Mouse (Mus musculus): Measurements from ENCODE around the gene Creld1. TPM values are rescaled to one million over a fixed set of nuclear protein-coding genes. Genes with fewer than 3 reads are reported as not detected.

Creld1 gene
- polyA plus RNA-seq, 1 experiment, result 30.4 TPM

DNA sequence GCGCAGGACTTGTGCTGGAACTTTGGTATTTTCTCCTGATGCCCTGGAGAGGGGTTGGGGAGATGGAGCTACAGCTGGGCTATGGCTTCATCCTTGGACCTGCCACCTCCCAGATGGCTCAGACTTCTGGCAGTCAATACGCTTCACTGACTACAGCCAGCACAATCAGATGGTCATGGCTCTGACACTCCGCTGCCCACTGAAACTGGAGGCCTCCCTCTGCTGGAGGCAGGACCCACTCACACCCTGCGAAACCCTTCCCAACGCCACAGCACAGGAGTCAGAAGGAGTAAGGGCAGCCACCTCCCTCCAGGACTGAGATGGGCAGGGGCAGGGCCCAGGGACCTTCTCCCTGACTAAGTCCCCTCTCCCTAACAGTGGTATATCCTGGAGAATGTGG, 17.5 kb upstream of the Creld1 start:
- TF ChIP-seq POLR2A (IDR thresholded peaks at IDR 0.05; ENCODE audit: borderline replicate concordance, extremely low read depth, low read depth, low read length) (no peak), CTCF (IDR thresholded peaks at IDR 0.05; ENCODE audit: insufficient read depth, low read length) (no peak)
- Histone ChIP-seq H3K4me3 (replicated peaks; ENCODE audit: extremely low read depth, low read depth, low read length) (no peak overlapping the region), H3K4me1 (ENCODE audit: control insufficient read depth, insufficient read depth, low read length) (peaks cover 4% of the 10 kb centered on the region; the same call in 1 of the 2 replicates)
- 51% methylated on average over 5 of the region's 5 CpGs for WGBS
- no peak for DNase-seq

DNA sequence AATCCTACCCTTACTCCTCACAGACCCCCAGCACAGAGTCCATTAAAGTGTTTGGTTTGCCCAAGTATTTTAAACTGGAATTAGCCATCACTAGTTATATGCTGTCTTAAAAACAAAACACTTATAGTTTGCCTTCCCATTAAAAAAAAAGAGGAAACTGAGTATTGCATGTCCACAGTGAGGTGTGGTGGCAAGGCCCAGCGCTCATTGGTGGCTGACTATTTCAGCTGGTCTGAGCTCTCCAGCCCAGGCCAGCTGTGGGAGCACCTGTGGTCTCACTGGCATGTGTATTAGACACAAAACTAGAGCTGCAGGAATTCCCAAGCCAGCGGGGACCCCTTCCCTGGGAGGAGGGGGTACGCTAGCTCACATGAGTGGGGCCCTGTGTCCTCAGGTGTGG, 14.6 kb upstream of the Creld1 start:
- Histone ChIP-seq H3K4me1 (ENCODE audit: control insufficient read depth, insufficient read depth, low read length) (peaks cover 12% of the 10 kb centered on the region), H3K4me3 (replicated peaks; ENCODE audit: extremely low read depth, low read depth, low read length) (no peak overlapping the region)
- TF ChIP-seq CTCF (IDR thresholded peaks at IDR 0.05; ENCODE audit: insufficient read depth, low read length), result no peak
- TF ChIP-seq POLR2A (IDR thresholded peaks at IDR 0.05; ENCODE audit: borderline replicate concordance, extremely low read depth, low read depth, low read length), result no peak
- no peak for DNase-seq
- 68% methylated on average over 3 of the region's 3 CpGs for WGBS

DNA sequence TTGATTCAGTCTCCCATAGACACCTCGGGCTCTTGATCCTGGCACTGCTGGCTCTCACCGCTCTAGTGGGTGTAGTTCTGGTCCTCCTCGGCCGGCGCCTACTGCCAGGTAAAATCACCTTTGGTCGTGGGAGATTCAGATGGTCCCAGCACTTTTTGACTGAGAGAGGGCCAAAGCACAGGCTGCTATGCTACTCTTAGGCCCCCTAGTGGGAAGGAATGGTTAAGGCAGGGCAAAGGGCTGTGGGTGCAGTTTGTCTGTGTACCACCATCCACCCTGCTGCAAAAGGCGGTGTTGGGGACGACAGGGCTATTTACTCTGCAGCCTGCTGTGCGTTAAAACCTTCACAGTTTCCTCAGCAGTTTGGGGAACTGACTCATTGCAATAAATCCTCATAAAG, 14.1 kb upstream of the Creld1 start:
- DNase-seq, result peak; percentile 67
- WGBS, result 5% methylated on average over 9 of the region's 9 CpGs
- Histone ChIP-seq H3K4me1 (ENCODE audit: control insufficient read depth, insufficient read depth, low read length) (peaks cover 12% of the 10 kb centered on the region), H3K4me3 (replicated peaks; ENCODE audit: extremely low read depth, low read depth, low read length) (peak overlapping the region; percentile 46)
- TF ChIP-seq POLR2A (IDR thresholded peaks at IDR 0.05; ENCODE audit: borderline replicate concordance, extremely low read depth, low read depth, low read length), result no peak
- peak; percentile 85 for TF ChIP-seq CTCF (IDR thresholded peaks at IDR 0.05; ENCODE audit: insufficient read depth, low read length)

DNA sequence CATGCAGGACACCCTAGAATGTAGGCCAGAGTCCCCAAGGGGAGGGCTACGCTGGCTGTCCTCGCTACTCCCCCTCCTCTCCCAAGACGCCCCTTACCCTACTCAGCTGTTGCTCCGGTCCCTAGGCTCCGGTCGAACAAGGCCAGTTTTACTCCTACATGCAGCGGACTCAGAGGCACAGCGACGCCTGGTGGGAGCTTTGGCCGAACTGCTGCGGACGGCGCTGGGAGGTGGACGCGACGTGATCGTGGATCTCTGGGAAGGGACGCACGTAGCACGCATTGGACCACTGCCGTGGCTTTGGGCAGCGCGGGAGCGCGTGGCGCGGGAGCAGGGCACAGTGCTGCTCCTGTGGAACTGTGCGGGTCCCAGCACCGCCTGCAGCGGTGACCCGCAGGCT, 13.7 kb upstream of the Creld1 start:
- Histone ChIP-seq H3K4me1 (ENCODE audit: control insufficient read depth, insufficient read depth, low read length) (peaks cover 12% of the 10 kb centered on the region), H3K4me3 (replicated peaks; ENCODE audit: extremely low read depth, low read depth, low read length) (peak overlapping the region; percentile 46)
- peak; percentile 84 for DNase-seq
- TF ChIP-seq CTCF (IDR thresholded peaks at IDR 0.05; ENCODE audit: insufficient read depth, low read length) (peak; percentile 79), POLR2A (IDR thresholded peaks at IDR 0.05; ENCODE audit: borderline replicate concordance, extremely low read depth, low read depth, low read length) (no peak)
- 3% methylated on average over 31 of the region's 31 CpGs for WGBS

DNA sequence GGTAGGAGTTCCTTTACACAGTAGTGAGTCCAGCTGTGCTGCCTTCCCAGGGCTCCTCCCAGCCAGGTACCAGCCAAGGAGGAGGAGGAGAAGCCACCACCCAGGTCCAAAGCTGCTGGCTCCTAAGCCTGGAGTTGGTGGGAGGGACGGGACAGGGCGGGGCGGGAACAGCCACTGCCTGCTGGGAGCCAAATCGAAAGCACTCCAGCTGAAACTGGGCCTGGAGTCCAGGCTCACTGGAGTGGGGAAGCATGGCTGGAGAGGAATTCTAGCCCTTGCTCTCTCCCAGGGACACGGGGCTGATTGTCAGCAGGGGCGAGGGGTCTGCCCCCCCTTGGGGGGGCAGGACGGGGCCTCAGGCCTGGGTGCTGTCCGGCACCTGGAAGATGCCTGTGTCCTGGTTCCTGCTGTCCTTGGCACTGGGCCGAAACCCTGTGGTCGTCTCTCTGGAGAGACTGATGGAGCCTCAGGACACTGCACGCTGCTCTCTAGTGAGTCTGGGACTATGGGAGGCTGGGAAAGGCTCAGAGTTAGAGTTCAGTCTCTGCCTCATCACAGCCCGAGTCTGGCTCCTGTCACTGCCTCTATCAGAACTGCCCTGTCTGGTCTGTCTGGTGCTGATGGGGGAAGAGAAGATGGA, 11.7 kb upstream of the Creld1 start, which contains the start of gene Il17rc:
Il17rc (plus strand) TSS at position 131 of the 640 bp plus-strand sequence.
- WGBS, result 15% methylated on average over 12 of the region's 12 CpGs
- peak; percentile 70 for DNase-seq
- H3K4me1 ChIP-seq (ENCODE audit: control insufficient read depth, insufficient read depth, low read length), result peaks cover 12% of the 10 kb centered on the region
- TF ChIP-seq POLR2A (IDR thresholded peaks at IDR 0.05; ENCODE audit: borderline replicate concordance, extremely low read depth, low read depth, low read length) (peak; percentile 88), CTCF (IDR thresholded peaks at IDR 0.05; ENCODE audit: insufficient read depth, low read length) (no peak)
- peak within 1 kb of the TSS; percentile 26 for H3K4me3 ChIP-seq (replicated peaks; ENCODE audit: extremely low read depth, low read depth, low read length)

DNA sequence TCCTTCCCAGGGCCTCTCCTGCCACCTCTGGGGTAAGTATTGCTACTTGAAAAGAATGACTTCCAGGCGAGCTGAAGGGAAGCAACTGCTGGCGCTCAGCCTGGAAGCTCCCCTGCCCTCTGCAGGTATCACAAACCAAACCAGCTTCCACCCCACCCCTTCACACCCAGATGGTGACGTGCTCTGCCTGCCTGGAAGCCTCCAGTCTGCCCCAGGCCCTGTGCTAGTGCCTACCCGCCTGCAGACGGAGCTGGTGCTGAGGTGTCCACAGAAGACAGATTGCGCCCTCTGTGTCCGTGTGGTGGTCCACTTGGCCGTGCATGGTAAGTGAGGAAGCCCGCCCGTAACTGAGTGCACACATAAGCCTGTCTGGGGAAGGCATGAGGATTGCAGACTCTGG, 11.0 kb upstream of the Creld1 start:
- Histone ChIP-seq H3K4me1 (ENCODE audit: control insufficient read depth, insufficient read depth, low read length) (peaks cover 12% of the 10 kb centered on the region), H3K4me3 (replicated peaks; ENCODE audit: extremely low read depth, low read depth, low read length) (peak overlapping the region; percentile 2)
- no peak for DNase-seq
- 67% methylated on average over 10 of the region's 10 CpGs for WGBS
- TF ChIP-seq CTCF (IDR thresholded peaks at IDR 0.05; ENCODE audit: insufficient read depth, low read length) (no peak), POLR2A (IDR thresholded peaks at IDR 0.05; ENCODE audit: borderline replicate concordance, extremely low read depth, low read depth, low read length) (no peak)

DNA sequence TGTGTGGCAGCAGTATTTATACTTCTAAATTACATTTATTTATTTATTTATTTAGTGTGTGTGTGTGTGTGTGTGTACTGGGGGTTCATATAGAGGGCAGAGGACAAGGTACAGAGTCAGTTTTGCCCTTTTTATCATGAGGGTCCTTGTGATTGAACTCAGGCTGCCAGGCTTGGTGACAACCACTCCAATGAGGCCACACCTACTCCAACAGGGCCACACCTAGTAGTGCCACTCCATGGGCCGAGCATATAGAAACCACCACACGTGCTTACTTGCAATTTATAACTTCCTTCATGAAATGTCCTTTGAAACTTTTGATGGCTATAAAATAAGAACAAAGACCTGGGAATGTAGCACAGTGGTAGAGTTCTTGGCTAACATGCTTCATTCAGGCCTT, 9.9 kb upstream of the Creld1 start:
- Histone ChIP-seq H3K4me1 (ENCODE audit: control insufficient read depth, insufficient read depth, low read length) (peaks cover 12% of the 10 kb centered on the region), H3K4me3 (replicated peaks; ENCODE audit: extremely low read depth, low read depth, low read length) (no peak overlapping the region)
- TF ChIP-seq CTCF (IDR thresholded peaks at IDR 0.05; ENCODE audit: insufficient read depth, low read length), result no peak
- TF ChIP-seq POLR2A (IDR thresholded peaks at IDR 0.05; ENCODE audit: borderline replicate concordance, extremely low read depth, low read depth, low read length), result no peak
- DNase-seq, result no peak
- WGBS, result 51% methylated on average over 2 of the region's 2 CpGs

DNA sequence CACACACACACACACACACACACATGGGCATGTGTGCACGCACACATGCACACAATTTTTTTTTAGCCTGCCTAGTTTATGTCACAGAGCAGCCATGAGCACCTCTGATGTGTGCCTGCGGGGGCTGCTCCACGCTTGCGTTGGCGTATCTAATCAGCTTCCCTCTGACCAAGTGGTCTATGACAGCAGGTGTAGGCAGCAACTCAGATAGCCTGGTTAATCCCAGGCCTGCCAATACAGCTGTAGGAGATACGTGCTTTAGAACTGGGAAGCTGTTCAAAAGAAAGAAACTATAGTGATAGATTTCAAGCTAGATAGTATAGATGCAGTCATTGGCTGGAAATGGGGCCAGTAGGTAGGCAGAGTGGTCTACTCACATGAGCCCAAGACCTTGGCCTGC, 9.4 kb upstream of the Creld1 start:
- TF ChIP-seq POLR2A (IDR thresholded peaks at IDR 0.05; ENCODE audit: borderline replicate concordance, extremely low read depth, low read depth, low read length), result no peak
- no peak for TF ChIP-seq CTCF (IDR thresholded peaks at IDR 0.05; ENCODE audit: insufficient read depth, low read length)
- Histone ChIP-seq H3K4me3 (replicated peaks; ENCODE audit: extremely low read depth, low read depth, low read length) (no peak overlapping the region), H3K4me1 (ENCODE audit: control insufficient read depth, insufficient read depth, low read length) (peaks cover 12% of the 10 kb centered on the region)
- no peak for DNase-seq
- WGBS, result 94% methylated on average over 6 of the region's 6 CpGs

DNA sequence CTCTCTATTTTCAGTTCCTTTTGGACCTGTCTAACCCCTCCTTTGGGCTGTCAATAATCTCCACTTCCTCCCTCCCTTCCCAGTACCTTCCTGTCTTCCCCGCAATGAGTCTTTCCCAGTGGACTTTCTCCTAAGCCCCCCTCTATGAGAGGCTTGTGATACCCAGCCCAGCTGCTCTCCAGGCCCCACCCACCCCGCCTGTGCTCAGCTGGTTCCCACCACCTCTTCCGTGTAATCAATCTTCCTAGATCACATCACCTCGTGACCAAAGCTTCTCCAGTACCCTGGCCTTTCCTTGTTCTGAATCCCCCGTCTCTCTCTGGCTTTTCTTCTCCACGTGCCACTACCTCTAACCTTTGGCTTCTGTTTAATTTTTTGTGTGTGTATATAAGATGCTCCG, 5.7 kb upstream of the Creld1 start:
- WGBS, result 40% methylated on average over 7 of the region's 7 CpGs
- TF ChIP-seq POLR2A (IDR thresholded peaks at IDR 0.05; ENCODE audit: borderline replicate concordance, extremely low read depth, low read depth, low read length), result no peak
- no peak for TF ChIP-seq CTCF (IDR thresholded peaks at IDR 0.05; ENCODE audit: insufficient read depth, low read length)
- DNase-seq, result no peak
- H3K4me3 ChIP-seq (replicated peaks; ENCODE audit: extremely low read depth, low read depth, low read length), result no peak overlapping the region
- peaks cover 3% of the 10 kb centered on the region for H3K4me1 ChIP-seq (ENCODE audit: control insufficient read depth, insufficient read depth, low read length)

DNA sequence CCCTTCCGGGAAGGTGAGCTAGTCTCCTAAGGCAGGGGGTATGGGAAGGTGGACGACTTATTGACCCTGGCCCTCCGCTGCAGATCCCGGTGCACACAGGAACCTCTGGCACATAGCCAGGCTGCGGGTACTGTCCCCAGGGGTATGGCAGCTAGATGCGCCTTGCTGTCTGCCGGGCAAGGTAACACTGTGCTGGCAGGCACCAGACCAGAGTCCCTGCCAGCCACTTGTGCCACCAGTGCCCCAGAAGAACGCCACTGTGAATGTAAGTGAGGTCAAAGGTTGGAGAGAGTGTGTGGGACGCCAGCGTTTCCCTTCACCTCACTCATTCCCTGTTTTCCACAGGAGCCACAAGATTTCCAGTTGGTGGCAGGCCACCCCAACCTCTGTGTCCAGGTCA, 4.2 kb upstream of the Creld1 start:
- 80% methylated on average over 10 of the region's 10 CpGs for WGBS
- H3K4me3 ChIP-seq (replicated peaks; ENCODE audit: extremely low read depth, low read depth, low read length), result no peak overlapping the region
- peaks cover 5% of the 10 kb centered on the region for H3K4me1 ChIP-seq (ENCODE audit: control insufficient read depth, insufficient read depth, low read length)
- no peak for DNase-seq
- TF ChIP-seq POLR2A (IDR thresholded peaks at IDR 0.05; ENCODE audit: borderline replicate concordance, extremely low read depth, low read depth, low read length) (no peak), CTCF (IDR thresholded peaks at IDR 0.05; ENCODE audit: insufficient read depth, low read length) (no peak)
